Mouse (Mus musculus): ENCODE results near the gene Nek3.
"Not testable (repeated sequence)": the region's sequence is repeated elsewhere in the genome, so short reads cannot be mapped to it uniquely, and the experiment has no call there.

The Nek3 gene

GRCm38 (mm10) chr8:22143764-22144491 lies 22.3 kb downstream of the Nek3 start:
- no peak for DNase-seq (ENCODE audit: low spot score)

- no peak for DNase-seq (ENCODE audit: low spot score)
Measured at GRCm38 (mm10) chr8:22142592-22142991, 23.6 kb downstream of the Nek3 start.

GRCm38 (mm10) chr8:22141836-22142385 lies 24.3 kb downstream of the Nek3 start:
- no peak for DNase-seq (ENCODE audit: low spot score)

- DNase-seq (ENCODE audit: low spot score): not testable (repeated sequence)
Measured at GRCm38 (mm10) chr8:22136462-22136861, 29.8 kb downstream of the Nek3 start.

GRCm38 (mm10) chr8:22134750-22135135 lies 31.5 kb downstream of the Nek3 start:
- no peak for DNase-seq (ENCODE audit: low spot score)

GRCm38 (mm10) chr8:22134078-22134749 lies 32.0 kb downstream of the Nek3 start:
- DNase-seq (ENCODE audit: low spot score): no peak

GRCm38 (mm10) chr8:22132062-22132461 lies 34.2 kb downstream of the Nek3 start:
- no peak for DNase-seq (ENCODE audit: low spot score)

GRCm38 (mm10) chr8:22124220-22125152 lies 41.7 kb downstream of the Nek3 start, which contains the start of gene Nek5:
Nek5 (minus strand) TSS chr8:22125053.
- DNase-seq (ENCODE audit: low spot score): peak; percentile 9

GRCm38 (mm10) chr8:22107020-22107419 lies 59.2 kb downstream of the Nek3 start:
- no peak for DNase-seq (ENCODE audit: low spot score)

GRCm38 (mm10) chr8:22091568-22091967 lies 74.7 kb downstream of the Nek3 start:
- DNase-seq (ENCODE audit: low spot score): no peak

- no peak for DNase-seq (ENCODE audit: low spot score)
Measured at GRCm38 (mm10) chr8:22089226-22089625, 77.0 kb downstream of the Nek3 start.

GRCm38 (mm10) chr8:22079313-22080007 lies 86.8 kb downstream of the Nek3 start:
- no peak for DNase-seq (ENCODE audit: low spot score)
